Mouse (Mus musculus) lung, embryonic 16.5 days (tissue): ENCODE results near the gene Inpp5k. TPM values are rescaled to one million over a fixed set of nuclear protein-coding genes. Genes with fewer than 3 reads are reported as not detected.

Experiments
- ATAC-seq: fragments of 200-750 bp; cut with Nextera tagmentation; 2 replicates; pipeline ENCODE4 v1.8.0; 2017; ENCODE audit warnings: low read depth, mild to moderate bottlenecking, moderate library complexity
- H3K27ac ChIP-seq: fragments of 300-500 bp; sonication (generic); 2 replicates; pipeline ENCODE4 v1.5.1; 2014; ENCODE audit warnings: mild to moderate bottlenecking, control low read depth, low read length
- H3K27me3 ChIP-seq: fragments of 300-500 bp; sonication (generic); 2 replicates; pipeline ENCODE4 v1.6.1; 2014; ENCODE audit warnings: low read depth, low read length, mixed read lengths; ENCODE audit not compliant: control insufficient read depth, insufficient read depth
- H3K36me3 ChIP-seq: fragments of 300-500 bp; sonication (generic); 2 replicates; pipeline ENCODE4 v1.6.1; 2014; ENCODE audit warnings: low read length; ENCODE audit not compliant: control insufficient read depth, insufficient read depth
- H3K4me1 ChIP-seq: fragments of 300-500 bp; sonication (generic); replicated peaks from 2 replicates; pipeline ENCODE4 v1.6.1; 2014; ENCODE audit warnings: low read length, mixed read lengths; ENCODE audit not compliant: control insufficient read depth, insufficient read depth
- H3K4me2 ChIP-seq: fragments of 300-500 bp; sonication (generic); 2 replicates; pipeline ENCODE4 v1.6.1; 2014; ENCODE audit warnings: low read depth, low read length, control low read depth
- H3K4me3 ChIP-seq: fragments of 300-500 bp; sonication (generic); 2 replicates; pipeline ENCODE4 v1.5.1; 2014; ENCODE audit warnings: mild to moderate bottlenecking, low read length, control low read depth
- H3K9ac ChIP-seq: fragments of 300-500 bp; sonication (generic); 2 replicates; pipeline ENCODE4 v1.6.1; 2014; ENCODE audit warnings: low read length, control low read depth
- H3K9me3 ChIP-seq: fragments of 300-500 bp; sonication (generic); 2 replicates; pipeline ENCODE4 v1.6.1; 2016; ENCODE audit warnings: low read length; ENCODE audit not compliant: control insufficient read depth
- WGBS: fragments of 180-500 bp; shearing (Covaris S2); extraction: QIAGEN DNeasy Blood & Tissue Kit; methylation state at CpG from one replicate; pipeline ENCODE4 v1.1.7; 2014; 5-methylcytosine and 5-hydroxymethylcytosine counted together
- polyA plus RNA-seq: library from polyadenylated mRNA; unstranded; fragments of >200 nt; fragmentation: Nextera tagmentation; extraction: Ambion mirVana; gene quantifications from 2 replicates; pipeline ENCODE4 v1.2.1, GENCODE M21; 2015

Gene Inpp5k
- polyA plus RNA-seq, 1 experiment from 2014 or later: 33.8 TPM

- ATAC-seq: no peak
- WGBS: 100% methylated on average over 1 of the region's 1 CpGs
- peaks cover 31% of the 10 kb centered on the region for H3K36me3 ChIP-seq
- no peaks in the 10 kb centered on the region for H3K9me3 ChIP-seq
- H3K27me3 ChIP-seq: no peaks in the 10 kb centered on the region
- no peak overlapping the region for H3K27ac ChIP-seq
- no peak overlapping the region for H3K9ac ChIP-seq
- no peak overlapping the region for H3K4me2 ChIP-seq
- H3K4me1 ChIP-seq: no peaks in the 10 kb centered on the region
- no peak overlapping the region for H3K4me3 ChIP-seq
Observed at GRCm38 (mm10) chr11:75614769-75615168, 16.0 kb upstream of the Inpp5k start.

GRCm38 (mm10) chr11:75615556-75615955 is 15.2 kb upstream of the Inpp5k start:
- Histone ChIP-seq H3K27me3 (no peaks in the 10 kb centered on the region), H3K9me3 (no peaks in the 10 kb centered on the region), H3K4me2 (no peak overlapping the region), H3K36me3 (peaks cover 31% of the 10 kb centered on the region), H3K4me3 (no peak overlapping the region), H3K27ac (no peak overlapping the region), H3K4me1 (0 out of 2 replicates have a peak, but pooled peaks cover 2% of the 10 kb centered on the region), H3K9ac (no peak overlapping the region)
- no peak for ATAC-seq
- 66% methylated on average over 2 of the region's 2 CpGs for WGBS

GRCm38 (mm10) chr11:75619133-75619532 is 11.7 kb upstream of the Inpp5k start:
- Histone ChIP-seq H3K36me3 (peaks cover 23% of the 10 kb centered on the region), H3K9me3 (no peaks in the 10 kb centered on the region), H3K4me2 (no peak overlapping the region), H3K4me1 (0 out of 2 replicates have a peak, but pooled peaks cover 2% of the 10 kb centered on the region), H3K27me3 (no peaks in the 10 kb centered on the region), H3K9ac (no peak overlapping the region), H3K27ac (peak overlapping the region; percentile 72; the same call in 1 of the 2 replicates), H3K4me3 (no peak overlapping the region)
- no peak for ATAC-seq
- 87% methylated on average over 5 of the region's 5 CpGs for WGBS

GRCm38 (mm10) chr11:75620136-75620780 is 10.5 kb upstream of the Inpp5k start:
- H3K27me3 ChIP-seq: no peaks in the 10 kb centered on the region
- H3K36me3 ChIP-seq: peaks cover 19% of the 10 kb centered on the region
- H3K4me2 ChIP-seq: no peak overlapping the region
- 0 out of 2 replicates have a peak, but pooled peaks cover 2% of the 10 kb centered on the region for H3K4me1 ChIP-seq
- peak overlapping the region; percentile 72 for H3K27ac ChIP-seq
- no peak overlapping the region for H3K4me3 ChIP-seq
- H3K9me3 ChIP-seq: no peaks in the 10 kb centered on the region
- no peak overlapping the region for H3K9ac ChIP-seq
- peak; percentile 66 for ATAC-seq
- WGBS: 50% methylated on average over 12 of the region's 12 CpGs

- Histone ChIP-seq H3K9me3 (no peaks in the 10 kb centered on the region), H3K36me3 (peaks cover 24% of the 10 kb centered on the region), H3K4me3 (no peak overlapping the region), H3K4me1 (0 out of 2 replicates have a peak, but pooled peaks cover 2% of the 10 kb centered on the region), H3K9ac (no peak overlapping the region), H3K4me2 (no peak overlapping the region), H3K27ac (peak overlapping the region; percentile 76), H3K27me3 (no peaks in the 10 kb centered on the region)
- ATAC-seq: no peak
- 78% methylated on average over 2 of the region's 2 CpGs for WGBS
Observed at GRCm38 (mm10) chr11:75621426-75621825, 9.4 kb upstream of the Inpp5k start.

- no peak for ATAC-seq
- 87% methylated on average over 2 of the region's 2 CpGs for whole genome bisulfite sequencing
- Histone ChIP-seq H3K36me3 (peaks cover 25% of the 10 kb centered on the region), H3K9ac (no peak overlapping the region), H3K27ac (no peak overlapping the region; the same call in 1 of the 2 replicates), H3K4me3 (no peak overlapping the region), H3K4me1 (0 out of 2 replicates have a peak, but pooled peaks cover 2% of the 10 kb centered on the region), H3K9me3 (no peaks in the 10 kb centered on the region), H3K4me2 (no peak overlapping the region), H3K27me3 (no peaks in the 10 kb centered on the region)
Observed at GRCm38 (mm10) chr11:75622588-75623329, 8.0 kb upstream of the Inpp5k start.

- 39% methylated on average over 2 of the region's 2 CpGs for WGBS
- no peak overlapping the region for H3K9ac ChIP-seq
- H3K36me3 ChIP-seq: peaks cover 26% of the 10 kb centered on the region
- H3K4me1 ChIP-seq: 0 out of 2 replicates have a peak, but pooled peaks cover 2% of the 10 kb centered on the region
- peak; percentile 37; the same call in 1 of the 2 replicates for ATAC-seq
- no peaks in the 10 kb centered on the region for H3K9me3 ChIP-seq
- no peak overlapping the region for H3K4me2 ChIP-seq
- H3K27ac ChIP-seq: peak overlapping the region; percentile 36
- H3K4me3 ChIP-seq: no peak overlapping the region
- H3K27me3 ChIP-seq: no peaks in the 10 kb centered on the region
Observed at GRCm38 (mm10) chr11:75624102-75624554, 6.7 kb upstream of the Inpp5k start.

GRCm38 (mm10) chr11:75625820-75626219 is 5.0 kb upstream of the Inpp5k start:
- Histone ChIP-seq H3K4me3 (no peak overlapping the region), H3K4me2 (no peak overlapping the region), H3K27me3 (no peaks in the 10 kb centered on the region), H3K36me3 (peaks cover 20% of the 10 kb centered on the region), H3K4me1 (0 out of 2 replicates have a peak, but pooled peaks cover 3% of the 10 kb centered on the region), H3K9ac (no peak overlapping the region), H3K27ac (no peak overlapping the region), H3K9me3 (no peaks in the 10 kb centered on the region)
- no peak for ATAC-seq
- WGBS: 86% methylated on average over 4 of the region's 4 CpGs

GRCm38 (mm10) chr11:75630098-75630497 is 690 bp upstream of the Inpp5k start:
- Histone ChIP-seq H3K4me1 (peaks cover 12% of the 10 kb centered on the region), H3K36me3 (peaks cover 17% of the 10 kb centered on the region), H3K4me2 (peak overlapping the region; percentile 77), H3K9ac (peak overlapping the region; percentile 73), H3K4me3 (peak overlapping the region; percentile 79), H3K27ac (peak overlapping the region; percentile 67), H3K27me3 (no peaks in the 10 kb centered on the region), H3K9me3 (no peaks in the 10 kb centered on the region)
- no peak for ATAC-seq
- WGBS: 4% methylated on average over 5 of the region's 5 CpGs
